Mouse (Mus musculus) spleen, adult 18-20 months (tissue): ENCODE measurements around the gene Plcg2.

ENCODE experiments used
- DNase-seq, 2 experiments: peaks; one replicate each; pipeline ENCODE4 v3.0.0; 2022; ENCODE audit warnings: mixed read lengths in 2 of 2

Gene Plcg2

DNA sequence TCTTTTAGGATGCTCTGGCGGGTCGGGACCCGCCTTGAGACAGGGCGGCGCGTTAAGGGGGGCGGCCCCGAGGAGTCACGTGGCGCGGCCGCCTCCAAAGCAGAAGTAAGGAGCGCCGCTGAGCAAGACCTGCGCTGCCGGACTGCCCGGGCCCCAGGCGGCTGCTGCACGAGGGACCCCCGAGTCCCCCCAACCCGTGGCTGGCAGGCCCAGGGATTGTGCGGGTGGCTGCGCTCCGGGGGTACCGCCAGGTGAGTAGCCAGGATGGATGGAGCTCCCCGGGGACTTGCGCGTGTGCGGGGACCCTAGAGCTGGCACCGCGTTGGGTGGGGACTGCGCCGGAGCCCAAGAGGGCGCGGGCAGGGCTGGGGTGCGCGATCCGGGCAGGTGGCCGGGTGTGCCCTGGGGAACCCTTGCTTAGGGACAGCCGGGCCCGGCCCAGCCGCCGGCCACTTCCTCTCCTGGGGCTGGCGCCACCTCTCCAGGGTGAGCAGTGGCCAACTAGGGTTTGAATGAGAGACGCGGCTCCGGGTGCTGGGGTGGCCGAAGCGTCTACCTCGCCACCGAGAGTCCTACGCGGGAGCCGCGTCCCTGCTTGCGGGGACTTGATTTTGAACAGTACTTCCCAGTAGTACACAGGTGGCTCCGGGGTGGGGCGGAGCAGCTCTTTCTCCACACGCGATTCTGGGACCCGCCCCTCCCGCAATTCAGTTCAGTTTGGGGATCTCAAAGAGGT lies at the start of gene Plcg2:
Gene Plcg2 (plus strand): TSS at position 113 of the 736 bp plus-strand sequence.
- peak; percentile 73 to 83 for DNase-seq

DNA sequence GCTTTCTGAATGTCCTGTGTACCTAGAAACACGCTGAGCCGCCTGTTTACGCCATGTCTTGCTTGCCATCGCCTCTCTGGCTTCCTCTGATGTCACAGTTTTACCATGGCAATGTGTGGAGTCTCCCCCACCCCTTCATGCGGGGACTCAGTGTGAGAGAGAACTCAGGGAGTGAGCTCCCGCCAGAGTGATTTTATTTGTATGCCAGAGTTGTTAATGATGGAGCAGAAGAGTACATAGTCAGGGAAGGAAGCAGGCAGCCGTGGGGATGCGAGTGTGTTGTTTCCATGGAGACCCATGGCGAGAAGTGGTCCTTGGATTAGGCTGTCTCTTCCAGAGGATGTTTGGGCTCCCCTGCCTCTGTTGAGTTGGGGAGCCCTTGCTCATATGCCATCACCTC lies 47.0 kb upstream of the Plcg2 start:
- DNase-seq, result no peak

DNA sequence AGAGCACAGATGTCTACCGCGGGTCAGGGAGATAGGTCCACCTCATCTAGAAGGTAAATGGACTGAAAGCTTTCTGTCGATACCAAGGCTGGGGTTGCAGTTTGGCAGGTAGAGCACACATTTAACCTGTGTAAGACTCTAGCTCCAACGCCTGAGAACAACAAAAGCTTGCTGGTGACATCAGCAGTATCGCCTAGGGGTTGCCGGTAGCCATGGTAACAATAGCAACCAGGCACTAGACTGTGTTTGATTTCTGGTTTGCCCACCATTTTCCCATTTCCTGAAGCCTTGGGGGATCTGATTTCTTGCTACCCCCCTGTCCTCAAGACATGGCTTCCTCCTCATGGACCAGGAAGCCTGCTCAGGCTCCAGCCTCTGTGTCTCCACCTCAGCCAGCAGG lies 44.1 kb upstream of the Plcg2 start:
- DNase-seq, result no peak

DNA sequence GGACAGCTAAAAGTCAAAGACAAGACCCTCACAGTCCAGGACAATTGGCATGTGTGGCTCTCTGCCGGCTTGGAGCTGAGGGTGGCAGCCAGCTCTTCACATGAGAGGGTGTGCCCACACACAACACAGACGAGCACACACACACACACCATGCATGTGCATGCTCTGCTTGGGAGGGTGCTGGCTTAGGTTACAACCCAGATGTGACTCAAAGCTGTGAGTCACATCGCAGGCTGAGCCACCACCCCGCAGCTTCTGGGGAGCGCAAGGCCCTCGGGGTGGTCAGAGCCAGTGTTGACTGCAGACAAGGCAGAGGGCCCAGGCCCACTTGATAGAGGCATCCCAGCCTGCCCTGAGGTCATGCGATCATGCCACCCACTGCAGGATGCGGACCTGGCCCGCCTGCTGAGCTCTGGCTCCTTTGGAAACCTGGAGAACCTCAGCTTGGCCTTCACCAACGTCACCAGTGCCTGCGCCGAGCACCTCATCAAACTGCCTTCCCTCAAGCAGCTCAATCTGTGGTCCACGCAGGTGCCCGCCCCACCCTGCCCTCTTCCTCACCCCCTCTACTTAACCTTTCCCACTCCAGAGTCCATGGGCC lies 43.5 kb upstream of the Plcg2 start:
- DNase-seq, result no peak

DNA sequence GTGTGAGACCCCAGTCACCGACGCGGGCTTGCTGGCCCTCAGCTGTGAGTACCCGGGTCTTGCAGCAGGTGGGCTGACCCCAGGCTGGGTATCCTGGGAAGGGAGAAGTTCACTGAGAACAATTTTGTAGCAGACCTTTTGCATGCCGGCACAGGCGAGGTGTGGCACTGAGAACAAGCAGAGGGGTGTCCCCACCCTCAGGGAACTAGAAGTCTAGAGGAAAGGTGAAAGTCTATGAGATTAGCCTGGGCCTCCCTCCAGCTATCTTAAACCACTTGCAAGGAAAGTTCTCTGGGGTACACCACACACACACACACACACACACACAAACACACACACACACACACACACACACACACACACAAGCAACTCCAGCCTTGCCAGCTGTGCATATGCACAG lies 42.4 kb upstream of the Plcg2 start:
- no peak for DNase-seq

DNA sequence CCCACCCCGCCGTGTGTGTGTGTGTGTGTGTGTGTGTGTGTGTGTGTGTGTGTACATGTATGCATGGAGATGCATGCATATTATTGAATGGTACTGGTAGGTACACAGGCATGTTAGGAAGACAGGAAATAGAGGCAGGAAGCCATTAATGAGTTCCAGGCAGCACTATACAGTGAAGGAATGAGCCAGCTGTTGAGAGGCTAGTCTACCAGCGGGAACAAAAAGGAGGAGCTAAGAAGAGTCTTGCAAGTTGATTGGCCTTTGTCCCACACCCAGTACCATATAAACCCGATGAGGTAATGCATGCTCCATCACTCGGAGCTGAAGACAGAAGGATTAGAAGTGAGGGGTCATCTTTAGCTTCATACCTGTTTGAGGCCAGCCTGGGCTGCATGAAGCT lies 39.7 kb upstream of the Plcg2 start:
- DNase-seq, result no peak

DNA sequence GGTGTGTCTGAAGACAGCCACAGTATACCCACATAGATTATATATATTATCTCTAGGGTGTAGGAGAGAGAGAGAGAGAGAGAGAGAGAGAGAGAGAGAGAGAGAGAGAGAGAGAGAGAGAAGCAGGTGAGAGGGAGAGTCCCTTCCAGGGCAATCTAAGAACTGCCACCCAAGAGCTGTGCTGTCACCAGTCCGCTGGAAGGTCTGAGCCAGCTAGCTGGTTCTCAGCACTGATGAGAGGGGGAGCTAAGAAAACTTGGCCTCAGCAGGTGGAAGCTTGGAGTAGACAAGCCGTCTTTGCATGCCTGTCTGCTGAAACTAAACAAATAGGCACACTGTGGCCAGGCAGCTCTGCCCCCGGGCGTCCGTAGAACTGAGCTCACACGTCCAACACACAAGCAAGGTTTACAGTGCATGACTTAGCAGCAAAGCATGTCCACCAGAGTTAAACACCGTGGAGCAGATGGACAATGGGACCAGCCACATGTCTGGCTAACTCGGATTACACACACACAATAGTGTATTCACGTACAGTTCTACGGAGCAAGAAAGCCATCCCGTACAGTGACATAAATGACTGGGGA lies 35.3 kb upstream of the Plcg2 start:
- no peak for DNase-seq

DNA sequence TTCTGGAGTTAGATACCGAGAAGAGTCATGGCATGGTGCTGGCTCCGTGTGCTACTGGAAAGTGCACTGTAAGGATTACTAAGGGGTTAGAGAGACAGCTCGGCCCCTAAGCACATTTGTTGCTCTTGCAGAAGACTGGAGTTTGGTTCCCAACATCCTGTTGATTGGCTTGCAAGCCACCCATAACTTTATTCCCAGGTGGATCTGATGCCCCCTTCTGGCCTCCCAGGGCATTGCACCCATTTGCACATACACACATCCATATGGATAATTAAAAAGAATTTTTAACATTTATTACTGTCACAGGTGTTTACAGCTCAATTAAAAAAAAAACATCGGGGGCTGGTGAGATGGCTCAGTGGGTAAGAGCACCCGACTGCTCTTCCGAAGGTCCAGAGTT lies 33.6 kb upstream of the Plcg2 start:
- no peak for DNase-seq

DNA sequence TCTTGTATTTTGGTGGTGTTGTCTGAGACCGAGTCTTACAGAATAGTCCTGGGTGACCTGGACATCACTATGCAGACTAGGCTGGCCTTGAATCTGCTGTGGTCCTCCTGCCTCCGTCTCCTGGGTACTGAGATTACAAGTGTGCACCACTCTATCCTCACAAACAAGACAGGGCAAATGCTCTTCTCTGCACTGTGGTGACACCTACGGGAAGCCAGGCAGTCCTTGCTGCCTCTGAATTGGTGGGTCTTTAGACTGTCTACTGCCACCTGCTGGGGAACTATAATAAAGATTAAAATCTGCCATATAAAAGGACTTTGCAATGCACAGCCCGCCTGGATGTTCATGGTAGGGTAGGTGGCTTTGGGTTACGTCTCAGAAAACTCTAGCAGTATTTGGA lies 32.8 kb upstream of the Plcg2 start:
- peak in 1 of 2 experiments; percentile 48 for DNase-seq

DNA sequence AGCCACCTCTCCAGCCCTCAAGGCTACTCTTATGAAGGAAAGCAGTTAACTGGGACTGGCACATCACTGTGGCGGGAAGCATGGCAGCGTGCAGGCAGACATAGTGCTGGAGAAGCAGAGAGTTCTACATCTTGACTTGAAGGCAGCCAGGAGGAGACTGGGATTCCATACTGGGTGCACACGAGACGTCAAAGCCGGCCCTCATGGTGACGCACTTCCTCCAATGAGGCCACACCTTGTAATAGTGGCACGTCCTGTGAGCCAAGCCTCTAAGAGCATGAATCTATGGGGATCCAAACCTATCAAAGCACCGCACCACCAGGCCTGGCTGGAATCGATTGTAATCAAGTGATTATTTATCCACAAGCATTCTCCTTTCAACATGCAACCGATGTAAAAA lies 30.6 kb upstream of the Plcg2 start:
- DNase-seq, result no peak

DNA sequence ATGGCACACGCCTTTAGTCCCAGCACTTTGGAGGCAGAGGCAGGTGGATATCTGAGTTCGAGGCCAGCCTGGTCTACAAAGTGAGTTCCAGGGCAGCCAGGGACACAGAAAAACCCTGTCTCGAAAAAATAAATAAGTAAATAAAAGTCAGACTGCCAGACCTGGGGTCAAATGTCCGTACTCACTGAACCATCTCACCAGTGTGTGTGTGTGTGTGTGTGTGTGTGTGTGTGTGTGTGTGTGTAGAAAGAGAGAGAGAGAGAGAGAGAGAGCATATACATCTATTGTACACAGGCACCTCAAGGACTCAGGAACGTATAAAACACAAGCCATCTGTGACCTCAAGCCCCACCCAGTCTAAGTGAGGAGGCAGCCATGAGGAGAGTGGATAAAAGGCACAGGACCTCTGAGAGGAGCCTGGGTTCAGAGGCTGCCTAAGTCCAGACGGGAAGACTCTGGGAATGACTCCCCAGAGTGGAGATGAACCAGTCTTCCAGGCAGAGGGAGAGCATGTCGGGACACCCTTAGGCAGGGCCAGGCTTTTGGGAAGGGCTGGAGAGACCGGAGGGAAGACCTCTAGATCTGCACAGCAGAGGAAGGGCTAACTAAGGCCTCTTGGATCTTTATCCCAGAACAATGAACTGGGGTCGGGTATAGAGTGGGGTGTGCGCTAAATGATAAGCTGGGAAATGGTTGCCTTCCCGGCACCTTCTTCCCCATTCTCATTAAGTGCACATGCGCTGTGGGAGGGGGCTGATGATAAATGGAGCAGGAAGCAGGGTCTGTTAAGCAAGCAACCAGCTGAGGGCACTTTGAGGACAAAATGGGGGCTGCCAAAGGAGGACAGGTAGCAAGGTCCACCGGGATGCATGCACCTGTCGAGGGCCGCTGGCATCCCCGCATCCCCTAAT lies 28.4 kb upstream of the Plcg2 start:
- no peak for DNase-seq

DNA sequence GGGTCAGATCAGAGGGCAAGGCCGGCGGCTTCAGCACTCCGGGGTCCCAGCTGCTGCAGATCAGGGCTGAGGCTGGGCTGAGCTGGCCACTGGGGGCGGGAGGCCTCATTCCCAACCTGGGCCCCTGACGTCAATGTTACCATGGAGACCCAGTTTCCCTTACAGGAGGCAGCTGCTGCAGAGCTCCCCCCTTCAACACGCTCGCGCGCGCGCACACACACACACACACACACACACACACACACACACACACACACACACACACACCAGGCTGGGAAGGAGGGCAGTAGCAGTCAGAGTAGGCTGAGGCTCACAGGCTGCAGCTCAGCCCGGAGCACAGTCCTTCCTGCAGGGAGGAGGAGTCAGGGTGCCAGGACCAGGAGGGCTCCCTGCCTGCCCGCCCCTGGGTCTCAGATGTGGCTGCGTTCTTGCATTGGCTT lies 27.7 kb upstream of the Plcg2 start:
- peak in 1 of 2 experiments; percentile 61 for DNase-seq

DNA sequence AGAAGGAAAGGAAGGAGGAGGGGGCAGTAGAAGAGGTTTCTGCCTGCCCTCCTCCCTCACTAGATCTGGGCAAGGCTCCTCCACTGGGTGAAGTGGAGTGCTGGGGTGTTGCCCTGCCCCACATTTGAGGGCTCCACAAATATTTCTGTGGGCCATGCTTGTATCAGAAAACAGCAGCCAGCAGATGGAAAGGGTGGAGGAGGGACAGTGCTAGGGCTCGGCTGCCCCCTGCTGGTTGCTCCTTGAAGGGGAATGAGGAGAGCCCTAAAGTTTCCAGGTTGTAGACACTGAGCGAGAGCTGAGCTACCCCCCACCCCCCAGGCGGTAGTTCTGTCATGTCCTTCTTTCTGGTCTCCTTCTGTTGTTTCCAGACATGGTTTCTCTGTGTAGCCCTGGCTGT lies 26.9 kb upstream of the Plcg2 start:
- peak; percentile 55 to 80 for DNase-seq

DNA sequence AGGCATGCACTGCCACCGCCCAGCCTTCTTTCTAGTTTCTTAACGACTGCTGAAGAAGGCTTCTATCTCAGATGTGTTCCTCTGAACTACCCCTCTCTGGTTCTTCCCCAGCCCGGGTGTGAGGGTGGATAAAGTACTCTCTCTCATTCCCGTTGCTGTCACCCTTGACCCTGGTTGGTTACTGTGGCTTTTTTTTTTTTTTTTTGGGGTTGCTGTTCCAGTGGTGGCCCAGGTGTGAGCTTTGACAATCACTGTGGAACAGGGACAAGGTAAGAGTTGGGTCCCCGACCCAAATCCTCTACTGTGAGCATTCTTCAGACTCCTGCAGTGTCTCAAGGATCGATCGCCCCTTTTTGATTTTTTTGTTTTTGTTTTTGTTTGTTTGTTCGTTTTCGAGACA lies 26.4 kb upstream of the Plcg2 start:
- no peak for DNase-seq

DNA sequence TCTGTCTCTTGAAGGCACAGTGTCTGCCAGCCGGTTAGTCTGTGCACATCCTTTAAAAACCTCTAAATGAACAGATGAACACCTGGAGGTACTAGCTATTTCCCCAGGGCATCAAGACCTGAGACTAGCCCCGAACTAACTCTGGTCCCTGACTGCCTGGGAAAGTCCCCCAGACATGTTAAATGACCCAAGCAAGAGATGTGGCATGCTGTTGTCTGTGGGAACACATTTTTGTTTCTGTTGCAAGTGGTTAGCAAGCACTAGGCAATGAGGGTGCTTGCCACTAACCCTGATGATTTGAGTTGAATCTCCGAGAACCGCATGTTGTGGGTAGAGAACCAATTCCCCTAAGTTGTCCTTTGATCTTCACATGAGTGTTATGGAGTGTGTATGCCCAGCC lies 25.8 kb upstream of the Plcg2 start:
- no peak for DNase-seq

DNA sequence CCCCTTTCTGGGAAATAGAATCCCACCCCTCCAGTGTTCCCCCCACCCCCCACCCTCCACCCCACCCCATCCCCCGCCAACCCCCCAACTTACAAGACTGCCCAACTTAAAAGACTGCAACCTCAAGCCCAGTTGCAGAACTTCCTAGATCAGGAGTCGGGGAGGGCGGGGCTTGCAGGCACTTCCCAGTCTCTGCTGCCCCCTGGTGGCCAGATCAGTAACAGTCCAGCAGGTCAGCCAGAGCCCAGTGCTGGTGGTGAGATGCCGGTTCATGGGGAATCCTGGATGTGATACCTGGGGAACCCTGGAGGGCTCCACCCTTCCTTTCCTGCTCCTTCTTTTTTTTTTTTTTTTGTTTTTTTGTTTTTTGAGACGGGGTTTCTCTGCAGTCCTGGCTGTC lies 23.1 kb upstream of the Plcg2 start:
- DNase-seq, result peak; percentile 86 to 95

DNA sequence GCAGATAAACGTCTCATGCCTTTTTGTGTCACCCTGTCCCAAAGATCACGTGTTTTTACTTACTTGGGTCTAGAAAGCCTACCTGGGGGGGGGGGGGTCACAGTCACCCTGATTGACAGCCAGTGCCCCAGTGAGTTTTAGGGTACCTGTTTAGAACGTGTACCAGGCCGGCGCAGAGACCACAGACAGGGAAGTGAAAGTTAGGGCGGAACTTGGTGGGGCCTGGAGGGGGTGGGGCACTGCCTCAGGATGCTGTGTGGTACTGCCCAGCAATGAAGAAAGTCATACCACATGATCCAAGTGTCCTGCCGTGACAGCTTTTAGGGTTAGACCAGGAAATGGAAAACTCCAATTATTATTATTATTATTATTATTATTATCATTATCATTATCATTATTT lies 22.3 kb upstream of the Plcg2 start:
- peak; percentile 75 to 85 for DNase-seq

DNA sequence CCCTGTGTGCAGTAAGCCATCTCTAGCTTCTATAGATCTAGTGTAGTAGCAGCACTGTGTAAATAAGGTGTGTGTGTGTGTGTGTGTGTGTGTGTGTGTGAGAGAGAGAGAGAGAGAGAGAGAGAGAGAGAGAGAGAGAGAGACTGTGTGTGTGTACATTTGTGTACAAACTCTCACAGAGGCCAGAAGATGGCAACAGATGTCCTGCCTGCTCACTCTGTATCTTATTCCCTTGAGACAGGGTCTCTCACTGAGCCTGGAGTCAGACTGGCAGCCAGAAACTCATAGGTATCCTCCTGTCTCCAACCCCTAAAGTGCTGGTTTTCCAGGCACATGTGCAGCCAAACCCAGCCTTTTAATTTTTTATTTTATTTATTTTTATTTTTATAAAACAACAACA lies 20.0 kb upstream of the Plcg2 start:
- no peak for DNase-seq

DNA sequence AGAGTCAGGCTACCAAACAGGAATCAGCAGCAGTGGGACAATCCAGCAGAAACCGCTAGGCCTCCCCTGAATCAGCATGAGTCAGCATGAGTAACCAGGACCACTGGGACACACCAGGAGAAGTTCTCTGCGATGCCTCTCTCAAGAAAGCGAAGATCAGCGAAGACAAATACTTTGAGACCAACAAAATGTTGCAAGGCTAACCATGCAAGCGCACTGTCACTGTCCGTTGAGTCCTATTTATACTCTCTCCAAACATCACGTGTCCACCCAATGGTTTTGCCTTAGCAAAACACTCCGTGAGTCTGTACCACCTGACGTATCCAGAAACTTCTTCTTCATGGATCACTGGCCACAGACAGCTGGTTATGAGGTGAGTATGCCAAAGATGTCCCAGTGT lies 18.1 kb upstream of the Plcg2 start:
- no peak for DNase-seq

DNA sequence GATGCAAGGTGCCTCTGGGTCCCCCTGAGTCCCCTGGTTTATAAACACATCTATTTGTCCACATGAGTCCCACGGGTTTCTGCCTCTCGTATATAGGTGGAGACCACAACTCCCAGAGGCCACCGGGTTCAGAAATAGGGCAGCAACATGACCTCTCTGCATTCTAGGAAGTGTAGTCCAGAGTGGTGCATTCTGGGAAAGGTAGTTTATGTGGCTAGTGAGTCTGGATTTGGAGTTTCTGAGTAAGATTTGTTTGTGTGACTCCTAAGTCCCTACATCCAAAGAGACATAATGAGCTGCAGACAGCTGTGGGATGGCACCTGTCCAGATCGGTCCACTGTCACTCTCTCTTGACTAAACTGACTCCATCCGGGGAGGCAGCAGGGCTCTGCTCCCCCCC lies 17.6 kb upstream of the Plcg2 start:
- DNase-seq, result no peak

DNA sequence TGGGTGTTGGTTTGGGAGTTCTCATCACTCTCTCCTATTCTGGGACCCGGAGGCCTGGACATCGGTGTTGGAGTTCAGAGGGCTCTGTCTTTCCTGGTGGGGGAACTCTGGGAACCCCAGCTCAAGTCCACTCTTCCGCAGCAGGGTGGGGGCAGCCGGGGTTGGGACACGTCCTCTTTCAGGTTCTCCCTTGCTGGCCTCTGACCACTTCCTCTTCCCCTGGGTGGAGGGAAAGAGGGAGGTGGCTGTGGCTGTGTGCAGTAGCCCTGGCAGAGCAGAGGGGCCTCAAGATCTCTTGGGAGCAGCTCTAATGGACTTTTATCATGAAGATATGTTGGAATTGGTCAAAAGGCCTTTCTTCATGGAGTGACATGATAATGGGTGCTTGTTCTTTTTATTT lies 16.3 kb upstream of the Plcg2 start:
- DNase-seq, result peak; percentile 59 to 66

DNA sequence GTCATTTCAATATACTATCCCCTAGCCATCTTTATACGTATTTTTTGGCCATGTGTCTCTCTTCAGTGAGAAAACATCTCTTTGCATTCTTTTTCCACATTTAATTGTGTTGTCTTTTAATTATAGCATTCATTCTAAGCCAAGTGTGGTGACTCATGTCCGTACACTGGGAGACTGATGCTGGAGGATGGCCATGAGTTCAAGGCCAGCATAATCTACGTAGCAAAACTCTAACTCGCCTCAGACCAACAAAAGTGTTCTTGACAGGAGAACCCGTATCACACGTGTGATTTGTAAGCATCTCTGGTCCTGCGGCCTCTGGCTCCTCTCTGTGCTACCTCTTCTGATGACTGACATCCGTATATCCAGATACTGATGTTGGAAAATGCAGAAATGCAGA lies 13.4 kb upstream of the Plcg2 start:
- no peak for DNase-seq

DNA sequence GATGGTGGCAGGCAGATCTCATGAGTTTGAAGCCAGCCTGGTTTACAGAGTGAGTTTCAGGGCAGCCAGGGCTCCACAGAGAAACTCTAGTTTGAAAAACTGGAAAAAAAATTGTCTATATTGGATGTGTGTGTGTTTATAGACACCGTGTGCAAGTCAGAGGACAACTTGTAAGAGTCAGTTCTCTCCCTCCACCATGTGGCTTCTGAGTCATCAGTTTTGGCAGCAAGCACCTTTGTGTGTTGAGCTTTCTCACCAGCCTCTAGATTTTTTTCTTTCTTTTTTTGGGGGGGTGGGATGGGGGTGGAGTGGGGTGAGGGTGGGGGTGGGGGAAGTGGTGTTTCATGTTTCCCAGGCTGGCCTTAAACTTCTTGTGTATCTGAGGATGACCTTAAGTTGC lies 12.8 kb upstream of the Plcg2 start:
- DNase-seq, result no peak
